Mouse (Mus musculus) midbrain, embryonic 15.5 days (tissue): ENCODE data around the gene Rab43. TPM values are rescaled to one million over a fixed set of nuclear protein-coding genes. Genes with fewer than 3 reads are reported as not detected.
"Not testable (repeated sequence)": the region's sequence is repeated elsewhere in the genome, so short reads cannot be mapped to it uniquely, and the experiment has no call there.

Source experiments
- ATAC-seq: fragments of 200-750 bp; cut with Nextera tagmentation; replicated peaks from 2 replicates; pipeline ENCODE4 v1.8.0; 2017; ENCODE audit warnings: moderate TSS enrichment
- H3K27ac ChIP-seq: fragments of 300-500 bp; sonication (generic); 2 replicates; pipeline ENCODE4 v1.5.1; 2015; ENCODE audit warnings: mild to moderate bottlenecking, inconsistent platforms
- H3K27me3 ChIP-seq: fragments of 300-500 bp; sonication (generic); replicated peaks from 2 replicates; pipeline ENCODE4 v1.6.1; 2015; ENCODE audit warnings: inconsistent platforms
- H3K36me3 ChIP-seq: fragments of 300-500 bp; sonication (generic); replicated peaks from 2 replicates; pipeline ENCODE4 v1.6.1; 2015; ENCODE audit warnings: inconsistent platforms
- H3K4me1 ChIP-seq: fragments of 300-500 bp; sonication (generic); 2 replicates; pipeline ENCODE4 v1.6.1; 2015; ENCODE audit warnings: inconsistent platforms
- H3K4me2 ChIP-seq: fragments of 300-500 bp; sonication (generic); 2 replicates; pipeline ENCODE4 v1.6.1; 2015; ENCODE audit warnings: inconsistent platforms, mild to moderate bottlenecking, moderate library complexity
- H3K4me3 ChIP-seq: fragments of 300-500 bp; sonication (generic); 2 replicates; pipeline ENCODE4 v1.5.1; 2015; ENCODE audit warnings: mild to moderate bottlenecking, inconsistent platforms
- H3K9ac ChIP-seq: fragments of 300-500 bp; sonication (generic); 2 replicates; pipeline ENCODE4 v1.6.1; 2015; ENCODE audit warnings: mild to moderate bottlenecking, inconsistent platforms
- H3K9me3 ChIP-seq: fragments of 300-500 bp; sonication (generic); 2 replicates; pipeline ENCODE4 v1.6.1; 2016; ENCODE audit warnings: inconsistent platforms
- WGBS: fragments of 180-500 bp; shearing (Covaris S2); methylation state at CpG from one replicate; pipeline ENCODE4 v1.1.7; 2015; ENCODE audit warnings: mixed read lengths; 5-methylcytosine and 5-hydroxymethylcytosine counted together
- polyA plus RNA-seq: library from polyadenylated mRNA; unstranded; fragments of >200 nt; fragmentation: Nextera tagmentation; extraction: Ambion mirVana; gene quantifications from 2 replicates; pipeline ENCODE4 v1.2.1, GENCODE M21; 2015

The Rab43 gene
- polyA plus RNA-seq, 1 experiment from 2014 or later, result 10.2 TPM

DNA sequence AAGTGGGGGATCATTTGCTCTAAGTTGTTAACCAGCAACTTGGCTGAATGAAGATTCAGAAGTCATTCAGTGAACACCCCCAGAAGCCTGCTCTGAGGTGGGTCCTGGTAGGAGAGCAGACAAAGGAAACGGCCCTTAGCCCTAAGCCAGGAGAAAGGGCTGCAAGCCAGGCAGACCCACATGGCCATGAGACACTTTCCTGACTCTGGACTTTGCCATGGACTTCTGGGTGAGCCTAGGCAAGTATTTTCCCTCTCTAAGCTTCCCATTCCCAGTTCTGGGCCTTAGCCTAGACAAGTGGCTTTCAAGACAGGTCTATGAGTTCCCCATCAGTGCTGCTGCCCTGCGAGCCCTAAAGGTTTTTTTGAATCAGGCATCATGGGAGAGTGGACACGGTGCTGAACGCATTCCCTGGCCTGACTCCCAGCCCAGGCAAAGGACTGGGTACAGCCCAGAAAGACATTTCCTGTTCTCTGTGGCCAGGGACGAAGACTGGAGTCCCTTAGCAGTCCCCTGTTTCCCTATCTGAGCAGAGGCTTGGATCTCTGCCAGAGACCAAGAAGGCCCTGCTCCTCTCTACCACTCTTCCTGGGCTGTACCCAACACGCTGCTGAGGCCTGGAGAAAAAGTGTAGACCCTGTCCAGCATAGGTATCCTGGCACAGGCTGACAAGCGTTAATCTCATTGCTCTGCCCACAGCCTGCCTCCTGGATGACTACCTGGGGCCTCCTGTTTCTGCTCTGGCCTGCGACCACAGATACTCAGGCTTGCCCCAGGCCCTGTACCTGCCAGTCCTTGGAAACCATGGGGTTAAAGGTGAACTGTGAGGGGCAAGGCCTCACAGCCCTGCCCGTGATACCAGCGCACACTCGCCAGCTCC, 33.4 kb downstream of the Rab43 start:
- Histone ChIP-seq H3K27ac (no peak overlapping the region), H3K36me3 (no peaks in the 10 kb centered on the region), H3K27me3 (no peaks in the 10 kb centered on the region), H3K4me1 (no peaks in the 10 kb centered on the region), H3K4me3 (no peak overlapping the region), H3K9ac (no peak overlapping the region), H3K4me2 (no peak overlapping the region), H3K9me3 (no peaks in the 10 kb centered on the region)
- 76% methylated on average over 11 of the region's 11 CpGs for WGBS
- ATAC-seq, result no peak

- Histone ChIP-seq H3K27ac (no peak within 1 kb of the TSS), H3K36me3 (no peaks in the 10 kb centered on the region), H3K9me3 (no peaks in the 10 kb centered on the region), H3K9ac (no peak within 1 kb of the TSS), H3K27me3 (no peaks in the 10 kb centered on the region), H3K4me2 (no peak within 1 kb of the TSS), H3K4me3 (no peak within 1 kb of the TSS), H3K4me1 (no peaks in the 10 kb centered on the region)
- no peak for ATAC-seq
- WGBS, result 74% methylated on average over 2 of the region's 2 CpGs
These were observed 34.1 kb downstream of the Rab43 start, which contains the start of gene Gp9 for GRCm38 (mm10) chr6:87777842-87778241. Gene Gp9, plus strand, starts transcription at chr6:87778072.

DNA sequence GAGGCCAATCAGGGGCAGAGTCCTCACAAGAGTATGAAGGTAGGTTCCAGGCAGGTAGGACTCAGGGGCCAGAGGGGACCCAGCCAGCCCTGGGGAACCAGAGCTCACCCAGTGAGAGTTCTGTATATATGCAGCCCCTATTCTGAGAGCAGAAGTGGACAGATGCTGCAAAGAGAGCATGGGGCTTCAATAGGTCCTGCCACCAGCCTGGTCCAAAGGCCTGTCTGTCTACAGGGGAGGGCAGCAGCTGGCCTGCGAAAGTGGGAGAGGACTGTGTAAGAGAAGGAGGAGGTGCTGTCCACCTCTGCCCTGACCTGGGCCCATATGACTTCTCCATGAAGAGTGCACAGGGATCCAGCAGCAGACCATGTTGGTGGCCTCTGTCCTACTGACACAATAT, 35.3 kb downstream of the Rab43 start:
- WGBS, result 86% methylated on average over 1 of the region's 1 CpGs

DNA sequence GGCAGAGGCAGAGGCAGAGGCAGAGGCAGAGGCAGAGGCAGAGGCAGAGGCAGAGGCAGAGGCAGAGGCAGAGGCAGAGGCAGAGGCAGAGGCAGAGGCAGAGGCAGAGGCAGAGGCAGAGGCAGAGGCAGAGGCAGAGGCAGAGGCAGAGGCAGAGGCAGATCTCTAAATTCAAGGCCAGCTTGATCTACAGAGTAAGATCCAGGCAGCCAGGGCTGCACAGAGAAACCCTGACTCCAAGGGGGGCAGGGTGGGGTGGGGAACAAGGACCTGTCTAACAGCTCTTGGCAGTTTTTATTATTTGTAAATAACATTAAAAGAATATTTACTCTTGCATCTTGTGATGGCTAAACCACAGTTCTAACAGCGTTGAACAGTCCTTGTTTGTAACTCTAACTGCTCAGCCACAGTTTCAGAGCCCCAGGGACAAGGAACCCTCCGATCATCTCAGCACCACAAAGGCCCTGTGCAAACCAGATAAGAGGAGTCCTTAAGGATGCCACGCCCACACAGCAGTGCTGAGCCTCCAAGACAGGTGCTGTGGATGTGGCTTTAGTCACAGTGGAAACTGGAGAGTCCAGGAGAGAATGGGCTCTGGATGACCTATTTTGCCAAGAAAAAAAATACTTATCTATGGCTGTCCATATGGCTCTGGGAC, 36.2 kb downstream of the Rab43 start:
- no peak for ATAC-seq
- no peaks in the 10 kb centered on the region for H3K4me1 ChIP-seq
- no peak overlapping the region for H3K9ac ChIP-seq
- WGBS, result 71% methylated on average over 3 of the region's 3 CpGs
- H3K4me2 ChIP-seq, result no peak overlapping the region
- H3K36me3 ChIP-seq, result no peaks in the 10 kb centered on the region
- H3K27ac ChIP-seq, result no peak overlapping the region
- no peak overlapping the region for H3K4me3 ChIP-seq
- no peaks in the 10 kb centered on the region for H3K9me3 ChIP-seq
- no peaks in the 10 kb centered on the region for H3K27me3 ChIP-seq

More for the DNA sequence above, 35.3 kb downstream of the Rab43 start:
- Histone ChIP-seq H3K9me3 (no peaks in the 10 kb centered on the region), H3K4me2 (no peak overlapping the region), H3K4me3 (no peak overlapping the region), H3K27me3 (no peaks in the 10 kb centered on the region), H3K9ac (no peak overlapping the region), H3K36me3 (no peaks in the 10 kb centered on the region), H3K4me1 (no peaks in the 10 kb centered on the region), H3K27ac (no peak overlapping the region)
- no peak for ATAC-seq

DNA sequence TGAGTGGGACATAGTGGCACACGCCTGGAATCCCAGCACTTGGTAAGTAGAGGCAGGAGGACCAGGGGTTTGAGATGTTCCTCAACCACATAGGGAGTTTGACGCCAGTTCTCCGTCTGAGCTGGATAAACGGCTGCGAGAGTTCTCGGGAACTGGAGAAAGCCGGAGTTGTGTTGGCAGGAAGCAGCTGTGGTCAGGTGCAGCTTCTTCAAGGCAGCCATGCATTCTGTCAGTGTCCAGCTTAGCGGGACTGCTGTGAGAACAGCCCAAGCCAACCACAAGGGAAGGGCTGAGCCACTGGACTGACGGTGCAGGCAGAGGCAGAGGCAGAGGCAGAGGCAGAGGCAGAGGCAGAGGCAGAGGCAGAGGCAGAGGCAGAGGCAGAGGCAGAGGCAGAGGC, 37.1 kb downstream of the Rab43 start:
- ATAC-seq, result no peak
- H3K27me3 ChIP-seq, result no peaks in the 10 kb centered on the region
- no peak overlapping the region for H3K4me2 ChIP-seq
- no peaks in the 10 kb centered on the region for H3K4me1 ChIP-seq
- no peak overlapping the region for H3K4me3 ChIP-seq
- WGBS, result 87% methylated on average over 9 of the region's 9 CpGs
- H3K9me3 ChIP-seq, result no peaks in the 10 kb centered on the region
- no peak overlapping the region for H3K27ac ChIP-seq
- H3K9ac ChIP-seq, result no peak overlapping the region
- no peaks in the 10 kb centered on the region for H3K36me3 ChIP-seq

DNA sequence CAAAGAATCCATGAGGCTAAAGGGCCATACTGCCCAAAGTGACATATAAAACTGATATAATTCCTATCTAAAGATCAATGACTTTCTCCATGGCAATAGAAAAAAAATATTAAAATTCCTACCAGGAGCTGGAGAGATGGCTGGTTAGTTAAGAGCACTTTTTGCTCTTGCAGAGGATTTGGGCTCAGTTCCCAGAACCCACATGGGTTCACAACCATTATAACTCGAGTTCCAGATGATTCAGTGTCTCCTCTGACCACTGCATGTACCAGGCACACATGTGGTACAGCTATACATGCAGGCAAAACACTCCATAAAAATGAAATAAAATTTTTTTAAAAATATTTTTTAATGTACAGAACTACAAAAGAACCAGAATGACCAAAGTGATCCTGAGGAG, 37.5 kb downstream of the Rab43 start:
- Histone ChIP-seq H3K36me3 (no peaks in the 10 kb centered on the region), H3K9ac (no peak overlapping the region), H3K4me2 (no peak overlapping the region), H3K27me3 (no peaks in the 10 kb centered on the region), H3K4me3 (no peak overlapping the region), H3K27ac (no peak overlapping the region), H3K4me1 (no peaks in the 10 kb centered on the region), H3K9me3 (no peaks in the 10 kb centered on the region)
- 52% methylated on average over 1 of the region's 1 CpGs for whole genome bisulfite sequencing
- ATAC-seq, result no peak

GRCm38 (mm10) chr6:87770626-87771025, 41.3 kb downstream of the Rab43 start:
- 56% methylated on average over 8 of the region's 8 CpGs for WGBS
- Histone ChIP-seq H3K4me1 (no peaks in the 10 kb centered on the region), H3K4me3 (no peak overlapping the region), H3K36me3 (no peaks in the 10 kb centered on the region), H3K9me3 (no peaks in the 10 kb centered on the region), H3K27me3 (no peaks in the 10 kb centered on the region), H3K27ac (no peak overlapping the region), H3K9ac (no peak overlapping the region), H3K4me2 (no peak overlapping the region)
- ATAC-seq, result no peak

DNA sequence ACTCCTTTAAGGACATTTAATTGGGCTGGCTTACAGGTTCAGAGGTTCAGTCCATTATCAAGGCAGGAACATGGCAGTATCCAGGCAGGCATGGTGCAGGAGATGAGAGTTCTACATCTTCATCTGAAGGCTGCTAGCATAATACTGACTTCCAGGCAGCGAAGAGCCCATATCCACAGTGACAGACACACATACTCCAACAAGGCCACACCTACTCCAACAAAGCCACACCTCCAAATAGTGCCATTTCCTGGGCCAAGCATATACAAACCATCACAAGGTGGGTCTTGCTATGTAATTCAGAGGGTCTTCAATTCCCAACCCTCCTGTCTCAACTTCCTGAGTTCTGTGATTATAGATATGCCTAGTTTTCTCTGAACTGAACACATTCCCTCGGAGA, 47.7 kb downstream of the Rab43 start:
- H3K4me1 ChIP-seq, H3K27ac ChIP-seq, H3K4me3 ChIP-seq, H3K9me3 ChIP-seq, H3K27me3 ChIP-seq, ATAC-seq, H3K9ac ChIP-seq, H3K36me3 ChIP-seq, H3K4me2 ChIP-seq: not testable (repeated sequence)
- WGBS, result 89% methylated on average over 2 of the region's 2 CpGs

- Histone ChIP-seq H3K27me3 (no peaks in the 10 kb centered on the region), H3K9me3 (no peaks in the 10 kb centered on the region), H3K9ac (no peak overlapping the region), H3K4me1 (no peaks in the 10 kb centered on the region), H3K27ac (no peak overlapping the region), H3K4me3 (no peak overlapping the region), H3K4me2 (no peak overlapping the region), H3K36me3 (no peaks in the 10 kb centered on the region)
- WGBS, result 69% methylated on average over 4 of the region's 4 CpGs
- no peak for ATAC-seq
These were observed 48.3 kb downstream of the Rab43 start for GRCm38 (mm10) chr6:87763376-87764280.

GRCm38 (mm10) chr6:87762161-87762560, 49.8 kb downstream of the Rab43 start:
- no peaks in the 10 kb centered on the region for H3K4me1 ChIP-seq
- H3K4me3 ChIP-seq, result no peak overlapping the region
- H3K36me3 ChIP-seq, result no peaks in the 10 kb centered on the region
- no peaks in the 10 kb centered on the region for H3K9me3 ChIP-seq
- no peak overlapping the region for H3K9ac ChIP-seq
- H3K27me3 ChIP-seq, result no peaks in the 10 kb centered on the region
- H3K4me2 ChIP-seq, result no peak overlapping the region
- ATAC-seq, result no peak
- 91% methylated on average over 5 of the region's 5 CpGs for WGBS
- no peak overlapping the region for H3K27ac ChIP-seq

DNA sequence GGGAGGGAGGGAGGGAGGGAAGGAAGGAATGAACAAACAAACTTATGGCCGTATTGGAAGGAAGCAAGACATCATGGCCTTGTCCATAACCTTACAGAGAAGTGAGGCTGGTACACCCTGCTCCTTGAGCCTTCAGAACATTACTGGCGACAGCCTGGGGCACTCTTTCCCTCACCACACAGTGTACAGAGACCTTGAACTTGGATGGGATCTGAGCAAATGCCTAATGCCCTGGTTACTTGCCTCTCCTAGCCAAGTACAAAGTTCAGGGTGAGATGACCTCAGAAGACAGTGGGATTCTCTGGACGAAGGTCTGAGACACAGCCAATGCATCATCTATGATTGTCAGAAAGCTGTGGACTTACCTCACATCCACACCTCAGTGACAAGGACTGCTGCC, 52.1 kb downstream of the Rab43 start:
- Histone ChIP-seq H3K9me3 (no peaks in the 10 kb centered on the region), H3K36me3 (no peaks in the 10 kb centered on the region), H3K9ac (no peak overlapping the region), H3K27me3 (no peaks in the 10 kb centered on the region), H3K4me3 (no peak overlapping the region), H3K4me1 (no peaks in the 10 kb centered on the region), H3K4me2 (no peak overlapping the region), H3K27ac (no peak overlapping the region)
- WGBS, result 82% methylated on average over 3 of the region's 3 CpGs
- ATAC-seq, result no peak

DNA sequence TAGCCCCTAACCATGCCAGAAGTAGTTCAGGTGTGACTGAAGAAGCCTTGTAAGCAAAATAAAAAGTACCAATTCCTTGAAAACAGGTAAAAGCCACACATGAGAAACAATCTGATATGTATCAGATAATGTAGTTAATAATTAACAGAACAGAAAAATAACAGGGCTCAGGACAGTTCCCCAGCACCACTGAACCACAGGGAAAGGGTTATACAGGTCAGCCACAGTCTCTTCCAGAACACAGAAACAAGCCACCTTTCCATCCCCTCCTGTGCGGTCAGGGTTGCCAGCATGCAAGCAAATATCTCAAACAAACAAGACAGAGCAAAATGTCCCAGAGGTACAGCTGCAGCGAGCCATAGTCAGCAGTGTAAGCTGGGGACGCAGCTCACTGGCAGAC, 52.6 kb downstream of the Rab43 start:
- H3K4me2 ChIP-seq, result no peak overlapping the region
- no peaks in the 10 kb centered on the region for H3K4me1 ChIP-seq
- H3K36me3 ChIP-seq, result no peaks in the 10 kb centered on the region
- H3K27ac ChIP-seq, result no peak overlapping the region
- H3K4me3 ChIP-seq, result no peak overlapping the region
- no peak for ATAC-seq
- WGBS, result 56% methylated on average over 3 of the region's 3 CpGs
- no peaks in the 10 kb centered on the region for H3K27me3 ChIP-seq
- no peaks in the 10 kb centered on the region for H3K9me3 ChIP-seq
- no peak overlapping the region for H3K9ac ChIP-seq
